Mouse (Mus musculus) kidney, adult 8-10 months (tissue): Measurements from ENCODE around the gene Hoxb5.

Experiments
- DNase-seq, 2 experiments: peaks; one replicate each; pipeline ENCODE4 v3.0.0; 2022

Gene Hoxb5

GRCm38 (mm10) chr11:96319910-96320309 lies 16.8 kb downstream of the Hoxb5 start:
- DNase-seq = peak in 1 of 2 experiments; percentile 66

GRCm38 (mm10) chr11:96320688-96321087 lies 17.6 kb downstream of the Hoxb5 start:
- DNase-seq = peak in 1 of 2 experiments; percentile 32

- DNase-seq = no peak
Observed at GRCm38 (mm10) chr11:96321846-96322245, 18.7 kb downstream of the Hoxb5 start.

GRCm38 (mm10) chr11:96322738-96323137 lies 19.6 kb downstream of the Hoxb5 start:
- DNase-seq = no peak

- DNase-seq = no peak
Observed at GRCm38 (mm10) chr11:96323154-96323553, 20.0 kb downstream of the Hoxb5 start, which contains the start of gene Hoxb3. Gene Hoxb3, plus strand, starts transcription at chr11:96323326.

- DNase-seq = no peak
Observed at GRCm38 (mm10) chr11:96324125-96324524, 21.0 kb downstream of the Hoxb5 start.

- DNase-seq = no peak
Observed at GRCm38 (mm10) chr11:96324965-96325364, 21.8 kb downstream of the Hoxb5 start.

- no peak for DNase-seq
Observed at GRCm38 (mm10) chr11:96325747-96326212, 22.6 kb downstream of the Hoxb5 start.

GRCm38 (mm10) chr11:96326705-96327104 lies 23.6 kb downstream of the Hoxb5 start:
- DNase-seq = no peak

GRCm38 (mm10) chr11:96327122-96327521 lies 24.0 kb downstream of the Hoxb5 start:
- no peak for DNase-seq

GRCm38 (mm10) chr11:96327750-96328149 lies 24.6 kb downstream of the Hoxb5 start:
- no peak for DNase-seq

- DNase-seq = no peak
Observed at GRCm38 (mm10) chr11:96328605-96329004, 25.5 kb downstream of the Hoxb5 start.

- DNase-seq = no peak
Observed at GRCm38 (mm10) chr11:96332105-96332504, 29.0 kb downstream of the Hoxb5 start.

- DNase-seq = no peak
Observed at GRCm38 (mm10) chr11:96332618-96333032, 29.5 kb downstream of the Hoxb5 start.

- no peak for DNase-seq
Observed at GRCm38 (mm10) chr11:96333241-96334001, 30.3 kb downstream of the Hoxb5 start.

GRCm38 (mm10) chr11:96334002-96334364 lies 30.8 kb downstream of the Hoxb5 start:
- DNase-seq = no peak

- DNase-seq = no peak
Observed at GRCm38 (mm10) chr11:96334998-96335397, 31.9 kb downstream of the Hoxb5 start.

- peak; percentile 58 to 68 for DNase-seq
Observed at GRCm38 (mm10) chr11:96336597-96336996, 33.5 kb downstream of the Hoxb5 start.

- no peak for DNase-seq
Observed at GRCm38 (mm10) chr11:96337026-96337425, 33.9 kb downstream of the Hoxb5 start.

GRCm38 (mm10) chr11:96338957-96339855 lies 36.1 kb downstream of the Hoxb5 start:
- DNase-seq = no peak

- no peak for DNase-seq
Observed at GRCm38 (mm10) chr11:96340698-96341365, 37.7 kb downstream of the Hoxb5 start.

- DNase-seq = peak; percentile 59 to 69
Observed at GRCm38 (mm10) chr11:96341701-96342575, 38.8 kb downstream of the Hoxb5 start.
